Mouse (Mus musculus) heart, embryonic 15.5 days (tissue): ENCODE results near the gene Wipf1. TPM values are rescaled to one million over a fixed set of nuclear protein-coding genes. Genes with fewer than 3 reads are reported as not detected.

Experiments used
- ATAC-seq: fragments of 200-750 bp; cut with Nextera tagmentation; replicated peaks from 2 replicates; pipeline ENCODE4 v1.8.0; 2017; ENCODE audit warnings: low read depth, moderate TSS enrichment; ENCODE audit not compliant: insufficient number of reproducible peaks, insufficient read depth, low FRiP score
- H3K27ac ChIP-seq: fragments of 300-500 bp; sonication (generic); 2 replicates; pipeline ENCODE4 v1.5.1; 2015; ENCODE audit warnings: mild to moderate bottlenecking, inconsistent platforms
- H3K27me3 ChIP-seq: fragments of 300-500 bp; sonication (generic); 2 replicates; pipeline ENCODE4 v1.6.1; 2015; ENCODE audit warnings: inconsistent platforms
- H3K36me3 ChIP-seq: fragments of 300-500 bp; sonication (generic); 2 replicates; pipeline ENCODE4 v1.6.1; 2015; ENCODE audit warnings: mild to moderate bottlenecking, inconsistent platforms
- H3K4me1 ChIP-seq: fragments of 300-500 bp; sonication (generic); replicated peaks from 2 replicates; pipeline ENCODE4 v1.6.1; 2015; ENCODE audit warnings: inconsistent platforms
- H3K4me2 ChIP-seq: fragments of 300-500 bp; sonication (generic); 2 replicates; pipeline ENCODE4 v1.6.1; 2015; ENCODE audit warnings: inconsistent platforms, mild to moderate bottlenecking, moderate library complexity
- H3K4me3 ChIP-seq: fragments of 300-500 bp; sonication (generic); 2 replicates; pipeline ENCODE4 v1.5.1; 2015; ENCODE audit warnings: mild to moderate bottlenecking, inconsistent platforms
- H3K9ac ChIP-seq: fragments of 300-500 bp; sonication (generic); 2 replicates; pipeline ENCODE4 v1.6.1; 2015; ENCODE audit warnings: mild to moderate bottlenecking, inconsistent platforms
- H3K9me3 ChIP-seq: fragments of 300-500 bp; sonication (generic); replicated peaks from 2 replicates; pipeline ENCODE4 v1.6.1; 2016; ENCODE audit warnings: inconsistent platforms
- WGBS: fragments of 180-500 bp; shearing (Covaris S2); methylation state at CpG from one replicate; pipeline ENCODE4 v1.1.7; 2015; ENCODE audit warnings: mixed read lengths; 5-methylcytosine and 5-hydroxymethylcytosine counted together
- polyA plus RNA-seq: library from polyadenylated mRNA; unstranded; fragments of >200 nt; fragmentation: Nextera tagmentation; extraction: Ambion mirVana; gene quantifications from 2 replicates; pipeline ENCODE4 v1.2.1, GENCODE M21; 2015

Wipf1 gene
- polyA plus RNA-seq, 1 experiment from 2014 or later: 5.1 TPM

- ATAC-seq: no peak
- no peak overlapping the region for H3K9ac ChIP-seq
- H3K36me3 ChIP-seq: no peaks in the 10 kb centered on the region
- H3K4me2 ChIP-seq: no peak overlapping the region
- no peak overlapping the region for H3K27ac ChIP-seq
- no peak overlapping the region for H3K4me3 ChIP-seq
- no peaks in the 10 kb centered on the region for H3K9me3 ChIP-seq
- H3K27me3 ChIP-seq: no peaks in the 10 kb centered on the region
- 67% methylated on average over 1 of the region's 1 CpGs for WGBS
- no peaks in the 10 kb centered on the region for H3K4me1 ChIP-seq
Observed at GRCm38 (mm10) chr2:73401689-73402088, 127.8 kb downstream of the Wipf1 start.

- Histone ChIP-seq H3K4me2 (no peak overlapping the region), H3K36me3 (no peaks in the 10 kb centered on the region), H3K27me3 (no peaks in the 10 kb centered on the region), H3K27ac (no peak overlapping the region), H3K4me1 (no peaks in the 10 kb centered on the region), H3K4me3 (no peak overlapping the region), H3K9ac (no peak overlapping the region), H3K9me3 (no peaks in the 10 kb centered on the region)
- 83% methylated on average over 2 of the region's 2 CpGs for WGBS
- ATAC-seq: no peak
Observed at GRCm38 (mm10) chr2:73397476-73397875, 132.1 kb downstream of the Wipf1 start.

- Histone ChIP-seq H3K4me3 (no peak overlapping the region), H3K9me3 (no peaks in the 10 kb centered on the region), H3K4me1 (no peaks in the 10 kb centered on the region), H3K9ac (no peak overlapping the region), H3K27me3 (no peaks in the 10 kb centered on the region), H3K36me3 (no peaks in the 10 kb centered on the region), H3K4me2 (no peak overlapping the region), H3K27ac (no peak overlapping the region)
- 85% methylated on average over 3 of the region's 3 CpGs for WGBS
- no peak for ATAC-seq
Observed at GRCm38 (mm10) chr2:73396828-73397325, 132.7 kb downstream of the Wipf1 start.

DNA sequence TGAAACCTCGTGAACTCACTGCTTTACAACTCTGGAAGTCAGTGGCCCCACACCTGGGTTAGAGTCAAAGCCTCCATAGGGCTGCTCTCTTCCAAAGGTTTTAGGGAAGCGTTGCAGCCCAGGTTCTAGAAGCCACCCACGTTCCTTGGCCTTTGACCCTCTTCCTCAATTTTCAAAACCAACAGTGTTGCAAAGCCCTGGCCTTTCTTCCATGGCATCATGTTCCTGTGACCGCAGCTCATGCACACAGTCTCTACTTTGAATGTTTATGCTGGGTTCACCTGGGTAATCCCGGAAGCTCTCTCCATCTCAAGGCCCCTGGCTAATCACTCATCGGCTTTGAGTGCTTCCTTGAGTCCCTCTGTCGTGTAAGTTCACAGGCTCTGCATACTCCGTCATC, 134.0 kb downstream of the Wipf1 start:
- Histone ChIP-seq H3K27me3 (no peaks in the 10 kb centered on the region), H3K36me3 (no peaks in the 10 kb centered on the region), H3K9ac (no peak overlapping the region), H3K27ac (no peak overlapping the region), H3K4me3 (no peak overlapping the region), H3K4me1 (no peaks in the 10 kb centered on the region), H3K9me3 (no peaks in the 10 kb centered on the region), H3K4me2 (no peak overlapping the region)
- WGBS: 68% methylated on average over 8 of the region's 8 CpGs
- no peak for ATAC-seq

DNA sequence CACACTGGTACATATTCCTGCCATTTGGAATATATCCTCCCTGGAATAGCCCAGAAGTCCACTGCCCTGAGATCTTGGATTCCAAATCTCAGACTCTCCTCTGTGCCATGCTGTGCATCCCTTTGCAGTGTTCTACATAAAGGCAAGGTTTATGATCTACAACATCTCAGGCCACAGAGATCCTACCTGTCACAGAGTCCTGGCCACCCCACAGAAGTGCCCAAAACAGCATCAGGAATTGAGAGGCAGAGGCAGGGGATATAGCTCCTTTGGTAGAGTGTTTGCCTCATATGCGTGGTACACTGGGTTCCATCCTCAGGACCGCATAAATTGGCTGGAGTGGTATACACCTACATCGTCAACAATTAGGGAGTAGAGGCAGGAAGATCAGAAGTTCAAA, 135.1 kb downstream of the Wipf1 start:
- Histone ChIP-seq H3K36me3 (no peaks in the 10 kb centered on the region), H3K9ac (no peak overlapping the region), H3K27me3 (no peaks in the 10 kb centered on the region), H3K4me3 (no peak overlapping the region), H3K27ac (no peak overlapping the region), H3K4me2 (no peak overlapping the region), H3K9me3 (no peaks in the 10 kb centered on the region), H3K4me1 (no peaks in the 10 kb centered on the region)
- WGBS: 83% methylated on average over 3 of the region's 3 CpGs
- ATAC-seq: no peak

DNA sequence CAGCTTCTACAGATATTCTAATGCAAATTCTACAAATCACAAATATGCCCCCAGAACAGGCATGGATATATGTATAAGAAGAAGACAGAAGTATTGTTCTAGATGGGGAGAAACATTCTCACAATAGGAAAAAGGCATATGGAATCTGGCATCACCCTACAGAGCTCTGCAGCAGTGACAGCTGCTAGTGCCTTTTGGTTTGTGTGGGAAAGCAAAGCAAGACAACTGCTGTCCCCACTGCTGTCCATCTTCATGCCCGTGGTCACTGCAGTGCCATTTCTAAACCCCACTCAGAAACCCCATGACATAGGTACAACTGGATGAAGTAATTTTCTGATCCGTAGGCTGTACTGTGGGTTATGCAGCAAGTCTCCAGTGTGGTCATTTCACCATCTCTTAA, 136.8 kb downstream of the Wipf1 start:
- Histone ChIP-seq H3K9me3 (no peaks in the 10 kb centered on the region), H3K36me3 (no peaks in the 10 kb centered on the region), H3K4me2 (no peak overlapping the region), H3K9ac (no peak overlapping the region), H3K27me3 (no peaks in the 10 kb centered on the region), H3K4me1 (no peaks in the 10 kb centered on the region), H3K27ac (no peak overlapping the region), H3K4me3 (no peak overlapping the region)
- WGBS: 77% methylated on average over 2 of the region's 2 CpGs
- no peak for ATAC-seq

DNA sequence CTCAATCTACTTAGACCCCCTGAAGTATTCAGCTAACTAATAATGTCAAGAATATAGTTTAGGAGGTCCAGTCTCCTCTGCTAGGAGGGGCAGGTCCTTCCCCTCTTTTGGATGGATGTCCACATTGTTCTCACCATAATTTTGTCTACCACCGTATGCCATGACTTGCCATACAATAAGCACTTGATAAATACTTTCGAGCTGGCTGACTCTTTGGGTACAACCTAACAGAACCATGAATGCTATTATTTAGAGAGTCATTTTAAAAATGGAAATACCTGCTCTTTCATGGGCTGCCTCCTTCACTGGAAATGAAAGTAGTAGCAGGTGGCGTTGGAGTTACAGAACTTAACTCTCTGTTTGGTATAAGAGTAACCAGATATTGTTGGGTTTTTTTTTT, 139.6 kb downstream of the Wipf1 start:
- no peak overlapping the region for H3K4me3 ChIP-seq
- 88% methylated on average over 3 of the region's 3 CpGs for WGBS
- ATAC-seq: no peak

GRCm38 (mm10) chr2:73387806-73388205, 141.7 kb downstream of the Wipf1 start:
- 91% methylated on average over 1 of the region's 1 CpGs for WGBS
- H3K27me3 ChIP-seq: no peaks in the 10 kb centered on the region
- H3K27ac ChIP-seq: no peak overlapping the region
- H3K4me3 ChIP-seq: no peak overlapping the region
- H3K4me1 ChIP-seq: peaks cover 8% of the 10 kb centered on the region
- no peak for ATAC-seq
- no peak overlapping the region for H3K9ac ChIP-seq
- H3K36me3 ChIP-seq: no peaks in the 10 kb centered on the region
- H3K9me3 ChIP-seq: no peaks in the 10 kb centered on the region
- no peak overlapping the region for H3K4me2 ChIP-seq

More for the DNA sequence above, 139.6 kb downstream of the Wipf1 start:
- no peak overlapping the region for H3K9ac ChIP-seq
- H3K4me1 ChIP-seq: peaks cover 8% of the 10 kb centered on the region
- no peak overlapping the region for H3K4me2 ChIP-seq
- no peak overlapping the region for H3K27ac ChIP-seq
- no peaks in the 10 kb centered on the region for H3K27me3 ChIP-seq
- H3K9me3 ChIP-seq: no peaks in the 10 kb centered on the region
- H3K36me3 ChIP-seq: no peaks in the 10 kb centered on the region

GRCm38 (mm10) chr2:73386356-73387046, 143.0 kb downstream of the Wipf1 start, which contains the start of gene Gpr155:
Gpr155 (minus strand) TSS chr2:73386572.
- H3K4me2 ChIP-seq: peak within 1 kb of the TSS; percentile 98
- H3K36me3 ChIP-seq: no peaks in the 10 kb centered on the region
- ATAC-seq: peak; percentile 99
- under 1% methylated on average over 44 of the region's 44 CpGs for WGBS
- no peaks in the 10 kb centered on the region for H3K27me3 ChIP-seq
- H3K9me3 ChIP-seq: no peaks in the 10 kb centered on the region
- peak within 1 kb of the TSS; percentile 71 for H3K9ac ChIP-seq
- peaks cover 8% of the 10 kb centered on the region for H3K4me1 ChIP-seq
- H3K4me3 ChIP-seq: peak within 1 kb of the TSS; percentile 85
- H3K27ac ChIP-seq: peak within 1 kb of the TSS; percentile 82

DNA sequence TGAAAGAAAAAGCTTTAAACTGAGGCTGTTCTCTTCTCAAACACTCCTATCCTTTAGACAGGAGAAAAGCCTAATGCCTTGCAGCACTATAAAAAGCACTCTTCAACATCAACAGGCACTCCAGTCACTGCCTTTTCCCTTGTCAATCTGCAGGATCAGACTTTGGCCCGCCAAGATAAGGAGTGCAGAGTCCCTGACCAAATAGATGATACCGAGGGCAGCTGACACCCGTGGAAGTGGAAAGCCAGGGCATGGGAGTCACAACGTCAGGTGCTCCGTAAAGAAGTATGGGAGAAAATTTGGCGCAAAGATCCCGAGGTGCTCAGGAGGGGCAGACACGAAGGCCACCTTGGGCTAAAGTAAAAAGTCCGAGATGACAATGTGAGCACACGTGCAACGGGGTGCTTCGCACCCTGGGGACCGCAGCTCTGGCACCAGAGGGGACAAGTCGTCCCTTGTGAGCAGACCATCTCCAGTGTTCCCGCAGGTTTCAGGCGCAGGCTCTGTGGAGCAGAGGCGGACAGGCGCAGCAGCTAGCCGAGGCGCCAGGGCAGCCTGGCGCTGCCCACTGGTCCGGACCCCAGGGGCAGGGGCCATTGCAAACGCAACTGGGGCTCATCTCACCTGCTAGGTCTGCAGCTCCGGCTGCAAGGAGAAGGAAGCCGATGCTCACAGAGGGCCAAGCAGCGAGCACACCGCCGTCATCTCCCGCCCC, 143.7 kb downstream of the Wipf1 start:
- Histone ChIP-seq H3K36me3 (no peaks in the 10 kb centered on the region), H3K27me3 (no peaks in the 10 kb centered on the region), H3K4me2 (peak overlapping the region; percentile 98), H3K4me3 (peak overlapping the region; percentile 85), H3K9me3 (no peaks in the 10 kb centered on the region), H3K27ac (peak overlapping the region; percentile 82), H3K4me1 (peaks cover 8% of the 10 kb centered on the region), H3K9ac (peak overlapping the region; percentile 71)
- ATAC-seq: no peak; the same call in 1 of the 2 replicates
- 1% methylated on average over 29 of the region's 29 CpGs for WGBS

DNA sequence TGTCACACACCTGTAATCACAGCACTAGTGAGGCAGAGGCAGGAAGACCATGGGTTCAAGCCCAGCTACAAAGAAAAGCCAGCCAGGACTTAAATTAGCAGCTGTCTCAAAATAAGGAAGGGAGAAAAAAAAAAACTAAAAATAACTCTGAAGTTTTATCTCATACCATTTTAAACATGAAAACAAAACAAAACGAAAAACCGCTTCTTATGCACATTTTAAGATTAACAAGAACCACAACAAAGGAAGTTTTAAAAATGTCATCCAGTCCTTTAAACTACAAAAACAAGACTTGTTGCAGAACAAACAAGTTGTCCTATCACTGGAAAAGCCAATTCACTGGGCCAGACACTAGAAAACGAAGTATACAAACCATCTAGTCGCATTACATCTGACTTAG, 144.4 kb downstream of the Wipf1 start:
- Histone ChIP-seq H3K27ac (peak overlapping the region; percentile 82; the same call in 1 of the 2 replicates), H3K4me2 (peak overlapping the region; percentile 98), H3K36me3 (no peaks in the 10 kb centered on the region), H3K9ac (no peak overlapping the region), H3K27me3 (no peaks in the 10 kb centered on the region), H3K4me3 (peak overlapping the region; percentile 85), H3K4me1 (peaks cover 8% of the 10 kb centered on the region), H3K9me3 (no peaks in the 10 kb centered on the region)
- no peak for ATAC-seq
- 75% methylated on average over 4 of the region's 4 CpGs for WGBS
